7 mouse cellular contexts compared by ENCODE assay signal in genomic region chrX:11839665-11840245, GRCm38 (mm10).
DNase-seq lines count a peak whose midpoint lies in the region; ATAC-seq and TF ChIP-seq lines count a peak whose summit lies in the region.

No protein-coding gene starts in this region.

- 0 out of 2 replicates have a peak, but pooled peaks have one; percentile 35 for TF ChIP-seq EP300 in heart, adult 2 months (IDR thresholded peaks at IDR 0.05; ENCODE audit: insufficient read depth, low read depth, low read length)

- H3K9ac ChIP-seq in midbrain, embryonic 16.5 days (ENCODE audit: low read depth, low read length) = no peak overlapping the region
- no peak overlapping the region for H3K9ac ChIP-seq in midbrain, embryonic 14.5 days (replicated peaks; ENCODE audit: low read length)
- H3K9ac ChIP-seq in heart, adult 2 months (ENCODE audit: low read depth, low read length) = no peak overlapping the region

- no peaks in the 10 kb centered on the region for H3K79me2 ChIP-seq in heart, adult 2 months (replicated peaks; ENCODE audit: control insufficient read depth, insufficient read depth, low read length)

- H3K4me2 ChIP-seq in midbrain, embryonic 16.5 days (ENCODE audit: low read length) = no peak overlapping the region
- H3K4me2 ChIP-seq in midbrain, embryonic 14.5 days (ENCODE audit: low read length) = no peak overlapping the region

- no peaks in the 10 kb centered on the region for H3K36me3 ChIP-seq in midbrain, embryonic 16.5 days (ENCODE audit: control insufficient read depth, insufficient read depth, low read length)
- no peaks in the 10 kb centered on the region for H3K36me3 ChIP-seq in midbrain, embryonic 14.5 days (ENCODE audit: control insufficient read depth, insufficient read depth, low read length)
- no peaks in the 10 kb centered on the region for H3K36me3 ChIP-seq in heart, adult 2 months (ENCODE audit: control insufficient read depth, insufficient read depth, low read length)

- no peak overlapping the region for H3K4me3 ChIP-seq in midbrain, embryonic 16.5 days (ENCODE audit: low read depth, low read length)
- H3K4me3 ChIP-seq in midbrain, embryonic 14.5 days (replicated peaks; ENCODE audit: low read depth, low read length) = no peak overlapping the region
- H3K4me3 ChIP-seq in heart, adult 2 months = no peak overlapping the region

- 0 out of 2 replicates have a peak, but pooled peaks have one; percentile 51 for ATAC-seq in midbrain, embryonic 16.5 days
- ATAC-seq in midbrain, embryonic 14.5 days (ENCODE audit: low FRiP score, low TSS enrichment) = no peak

- no peak for TF ChIP-seq POLR2A in brain, embryonic 14.5 days (IDR thresholded peaks at IDR 0.05; ENCODE audit: borderline replicate concordance, extremely low read depth, insufficient read depth, insufficient read length, poor library complexity, severe bottlenecking)
- no peak for TF ChIP-seq POLR2A in heart, adult 2 months (IDR thresholded peaks at IDR 0.05; ENCODE audit: insufficient read depth, low read depth, low read length)

- H3K9me3 ChIP-seq in midbrain, embryonic 16.5 days (replicated peaks; ENCODE audit: control insufficient read depth, low read length, poor library complexity, severe bottlenecking) = no peaks in the 10 kb centered on the region
- no peaks in the 10 kb centered on the region for H3K9me3 ChIP-seq in midbrain, embryonic 14.5 days (ENCODE audit: control insufficient read depth, low read length)

- 48% methylated on average over 12 of the region's 12 CpGs for WGBS in midbrain, embryonic 16.5 days
- 62% methylated on average over 12 of the region's 12 CpGs for WGBS in midbrain, embryonic 14.5 days
- 32% methylated on average over 12 of the region's 12 CpGs for WGBS in heart, adult 2 months

- DNase-seq in midbrain, embryonic 14.5 days = no peak
- DNase-seq in brain, embryonic 14.5 days (ENCODE audit: low read depth) = peak; percentile 56
- DNase-seq in heart, adult 2 months = peak; percentile 40 to 60
- peak; percentile 14 to 61 for DNase-seq in left cerebral cortex, postnatal 25 days (ENCODE audit: low spot score in 2 of 2)
- no peak for DNase-seq in thymus, postnatal 4 days
- no peak for DNase-seq in liver

- no peaks in the 10 kb centered on the region for H3K27me3 ChIP-seq in midbrain, embryonic 16.5 days (ENCODE audit: control insufficient read depth, insufficient read depth, low read depth, low read length)
- H3K27me3 ChIP-seq in midbrain, embryonic 14.5 days (ENCODE audit: control insufficient read depth, insufficient read depth, low read length) = no peaks in the 10 kb centered on the region
- no peaks in the 10 kb centered on the region for H3K27me3 ChIP-seq in heart, adult 2 months (ENCODE audit: control insufficient read depth, insufficient read depth, low read length)

- H3K27ac ChIP-seq in midbrain, embryonic 16.5 days (ENCODE audit: low read length) = no peak overlapping the region
- no peak overlapping the region for H3K27ac ChIP-seq in midbrain, embryonic 14.5 days (replicated peaks; ENCODE audit: low read depth, low read length)
- H3K27ac ChIP-seq in heart, adult 2 months = peak overlapping the region; percentile 64

- intact Hi-C loops in heart, adult 2 months (cut with DNase I) = loop anchor here (5.0 to 10.0 kb wide), 3 partner anchors 37 to 172 kb away; no protein-coding TSS in a partner anchor
- intact Hi-C loops in left cerebral cortex, postnatal 25 days (cut with DNase I) = no loop called here

- H3K4me1 ChIP-seq in midbrain, embryonic 16.5 days (ENCODE audit: control insufficient read depth, insufficient read depth, low read length) = no peaks in the 10 kb centered on the region
- no peaks in the 10 kb centered on the region for H3K4me1 ChIP-seq in midbrain, embryonic 14.5 days (ENCODE audit: control insufficient read depth, insufficient read depth, low read length)
- peaks cover 16% of the 10 kb centered on the region for H3K4me1 ChIP-seq in heart, adult 2 months (ENCODE audit: control insufficient read depth, insufficient read depth, low read length)

- TF ChIP-seq CTCF in brain, embryonic 14.5 days (IDR thresholded peaks at IDR 0.05; ENCODE audit: borderline replicate concordance, extremely low read depth, insufficient read depth, insufficient read length) = no peak
- TF ChIP-seq CTCF in heart, adult 2 months (IDR thresholded peaks at IDR 0.05) = no peak

Comparison
In these comparisons a context has a peak if more than half of its experiments do, and no peak if none do; other contexts are left out.
1. DNase-seq: peak in brain, embryonic 14.5 days (single experiment), heart, adult 2 months (2 of 2) and left cerebral cortex, postnatal 25 days (2 of 2); none in midbrain, embryonic 14.5 days (single experiment), thymus, postnatal 4 days (single experiment) and liver (single experiment).